Mouse (Mus musculus) embryonic facial prominence, embryonic 12.5 days (tissue): ENCODE results near the gene Washc3. TPM values are rescaled to one million over a fixed set of nuclear protein-coding genes. Genes with fewer than 3 reads are reported as not detected.
A peak's percentile ranks its signal among the peaks of the same experiment; 100 is the strongest.

ENCODE experiments used
- ATAC-seq: fragments of 200-750 bp; cut with Nextera tagmentation; 2 replicates; pipeline ENCODE4 v1.8.0; 2017; ENCODE audit not compliant: insufficient number of reproducible peaks, insufficient read depth, low FRiP score, low TSS enrichment
- H3K27ac ChIP-seq: fragments of 300-500 bp; sonication (generic); 2 replicates; pipeline ENCODE4 v1.5.1; 2016; ENCODE audit warnings: mild to moderate bottlenecking
- H3K27me3 ChIP-seq: fragments of 300-500 bp; sonication (generic); 2 replicates; pipeline ENCODE4 v1.6.1; 2016; ENCODE audit warnings: mild to moderate bottlenecking, moderate library complexity
- H3K36me3 ChIP-seq: fragments of 300-500 bp; sonication (generic); 2 replicates; pipeline ENCODE4 v1.6.1; 2016; ENCODE audit warnings: mild to moderate bottlenecking
- H3K4me1 ChIP-seq: fragments of 300-500 bp; sonication (generic); 2 replicates; pipeline ENCODE4 v1.6.1; 2016
- H3K4me2 ChIP-seq: fragments of 300-500 bp; sonication (generic); replicated peaks from 2 replicates; pipeline ENCODE4 v1.6.1; 2016; ENCODE audit warnings: mild to moderate bottlenecking, moderate library complexity
- H3K4me3 ChIP-seq: fragments of 300-500 bp; sonication (generic); 2 replicates; pipeline ENCODE4 v1.5.1; 2016; ENCODE audit warnings: mild to moderate bottlenecking
- H3K9ac ChIP-seq: fragments of 300-500 bp; sonication (generic); 2 replicates; pipeline ENCODE4 v1.6.1; 2016; ENCODE audit warnings: mild to moderate bottlenecking, moderate library complexity
- H3K9me3 ChIP-seq: fragments of 300-500 bp; sonication (generic); 2 replicates; pipeline ENCODE4 v1.6.1; 2016; ENCODE audit warnings: mild to moderate bottlenecking, moderate library complexity
- WGBS: fragments of 180-500 bp; shearing (Covaris S2); methylation state at CpG from one replicate; pipeline ENCODE4 v1.1.7; 2016; 5-methylcytosine and 5-hydroxymethylcytosine counted together
- polyA plus RNA-seq: library from polyadenylated mRNA; unstranded; fragments of >200 nt; fragmentation: Nextera tagmentation; extraction: Ambion mirVana; gene quantifications from 2 replicates; pipeline ENCODE4 v1.2.1, GENCODE M21; 2016

Washc3 gene
- polyA plus RNA-seq = 47.7 and 48.6 TPM in 2 replicates

- Histone ChIP-seq H3K27me3 (no peaks in the 10 kb centered on the region), H3K4me1 (no peaks in the 10 kb centered on the region), H3K9ac (peak within 1 kb of the TSS; percentile 65), H3K4me3 (peak within 1 kb of the TSS; percentile 63), H3K36me3 (peaks cover 6% of the 10 kb centered on the region), H3K27ac (peak within 1 kb of the TSS; percentile 77; the same call in 1 of the 2 replicates), H3K9me3 (no peaks in the 10 kb centered on the region), H3K4me2 (peak within 1 kb of the TSS; percentile 56)
- WGBS = 4% methylated on average over 23 of the region's 23 CpGs
- peak; percentile 99 for ATAC-seq
Measured at GRCm38 (mm10) chr10:88200951-88201638, at the start of gene Washc3. TSS of gene Washc3 (plus strand) at chr10:88201093.

GRCm38 (mm10) chr10:88151658-88152057 is 49.2 kb upstream of the Washc3 start:
- ATAC-seq = no peak

GRCm38 (mm10) chr10:88162096-88162495 is 38.8 kb upstream of the Washc3 start:
- ATAC-seq = no peak
- Histone ChIP-seq H3K4me3 (no peak overlapping the region), H3K9me3 (no peaks in the 10 kb centered on the region), H3K4me1 (no peaks in the 10 kb centered on the region), H3K36me3 (peaks cover 29% of the 10 kb centered on the region), H3K4me2 (no peak overlapping the region), H3K27me3 (no peaks in the 10 kb centered on the region), H3K9ac (no peak overlapping the region), H3K27ac (no peak overlapping the region)
- WGBS = 93% methylated on average over 2 of the region's 2 CpGs

More at GRCm38 (mm10) chr10:88151658-88152057, 49.2 kb upstream of the Washc3 start:
- Histone ChIP-seq H3K4me1 (peaks cover 4% of the 10 kb centered on the region; the same call in 1 of the 2 replicates), H3K9ac (no peak overlapping the region), H3K4me3 (no peak overlapping the region), H3K9me3 (no peaks in the 10 kb centered on the region), H3K4me2 (no peak overlapping the region), H3K27me3 (no peaks in the 10 kb centered on the region), H3K36me3 (peaks cover 45% of the 10 kb centered on the region), H3K27ac (no peak overlapping the region)
- 67% methylated on average over 6 of the region's 6 CpGs for WGBS

GRCm38 (mm10) chr10:88162676-88163075 is 38.2 kb upstream of the Washc3 start:
- Histone ChIP-seq H3K9ac (no peak overlapping the region), H3K4me2 (no peak overlapping the region), H3K27me3 (no peaks in the 10 kb centered on the region), H3K36me3 (peaks cover 29% of the 10 kb centered on the region), H3K9me3 (no peaks in the 10 kb centered on the region), H3K4me1 (no peaks in the 10 kb centered on the region), H3K27ac (no peak overlapping the region), H3K4me3 (no peak overlapping the region)
- WGBS = 91% methylated on average over 5 of the region's 5 CpGs
- ATAC-seq = no peak

- Histone ChIP-seq H3K27ac (no peak overlapping the region), H3K36me3 (peaks cover 16% of the 10 kb centered on the region), H3K9me3 (no peaks in the 10 kb centered on the region), H3K4me1 (no peaks in the 10 kb centered on the region), H3K4me2 (no peak overlapping the region), H3K27me3 (no peaks in the 10 kb centered on the region), H3K4me3 (no peak overlapping the region), H3K9ac (no peak overlapping the region)
- ATAC-seq = no peak
- 92% methylated on average over 3 of the region's 3 CpGs for WGBS
Measured at GRCm38 (mm10) chr10:88166158-88166557, 34.7 kb upstream of the Washc3 start.

GRCm38 (mm10) chr10:88167438-88168077 is 33.3 kb upstream of the Washc3 start:
- Histone ChIP-seq H3K27me3 (no peaks in the 10 kb centered on the region), H3K9ac (no peak overlapping the region), H3K4me3 (no peak overlapping the region), H3K36me3 (peaks cover 10% of the 10 kb centered on the region), H3K4me2 (no peak overlapping the region), H3K9me3 (no peaks in the 10 kb centered on the region), H3K4me1 (no peaks in the 10 kb centered on the region), H3K27ac (no peak overlapping the region)
- no peak for ATAC-seq
- 79% methylated on average over 7 of the region's 7 CpGs for WGBS

GRCm38 (mm10) chr10:88200541-88200940 is 352 bp upstream of the Washc3 start:
- 0 out of 2 replicates have a peak, but pooled peaks have one; percentile 37 for ATAC-seq
- H3K36me3 ChIP-seq = peaks cover 6% of the 10 kb centered on the region
- peak overlapping the region; percentile 63 for H3K4me3 ChIP-seq
- no peaks in the 10 kb centered on the region for H3K4me1 ChIP-seq
- H3K4me2 ChIP-seq = peak overlapping the region; percentile 56
- 19% methylated on average over 4 of the region's 4 CpGs for WGBS
- no peaks in the 10 kb centered on the region for H3K27me3 ChIP-seq
- H3K27ac ChIP-seq = no peak overlapping the region
- no peaks in the 10 kb centered on the region for H3K9me3 ChIP-seq
- peak overlapping the region; percentile 65; the same call in 1 of the 2 replicates for H3K9ac ChIP-seq

GRCm38 (mm10) chr10:88201650-88202049 is 757 bp downstream of the Washc3 start:
- Histone ChIP-seq H3K9me3 (no peaks in the 10 kb centered on the region), H3K27me3 (no peaks in the 10 kb centered on the region), H3K27ac (peak overlapping the region; percentile 77; the same call in 1 of the 2 replicates), H3K4me2 (peak overlapping the region; percentile 56), H3K4me1 (no peaks in the 10 kb centered on the region), H3K4me3 (peak overlapping the region; percentile 63), H3K36me3 (peaks cover 6% of the 10 kb centered on the region), H3K9ac (peak overlapping the region; percentile 65)
- 75% methylated on average over 13 of the region's 13 CpGs for WGBS
- ATAC-seq = no peak

GRCm38 (mm10) chr10:88202581-88202980 is 1.7 kb downstream of the Washc3 start:
- ATAC-seq = no peak
- 91% methylated on average over 8 of the region's 8 CpGs for WGBS
- Histone ChIP-seq H3K9me3 (no peaks in the 10 kb centered on the region), H3K36me3 (peaks cover 6% of the 10 kb centered on the region), H3K9ac (no peak overlapping the region), H3K4me2 (no peak overlapping the region), H3K27ac (no peak overlapping the region), H3K4me3 (no peak overlapping the region), H3K27me3 (no peaks in the 10 kb centered on the region), H3K4me1 (no peaks in the 10 kb centered on the region)

- Histone ChIP-seq H3K9me3 (no peaks in the 10 kb centered on the region), H3K4me2 (no peak overlapping the region), H3K4me1 (no peaks in the 10 kb centered on the region), H3K27me3 (no peaks in the 10 kb centered on the region), H3K36me3 (peaks cover 6% of the 10 kb centered on the region), H3K9ac (no peak overlapping the region), H3K4me3 (no peak overlapping the region), H3K27ac (no peak overlapping the region)
- 92% methylated on average over 6 of the region's 6 CpGs for WGBS
- ATAC-seq = no peak
Measured at GRCm38 (mm10) chr10:88203236-88203635, 2.3 kb downstream of the Washc3 start.

GRCm38 (mm10) chr10:88212644-88213043 is 11.8 kb downstream of the Washc3 start:
- 77% methylated on average over 5 of the region's 5 CpGs for WGBS

More at GRCm38 (mm10) chr10:88212644-88213043, 11.8 kb downstream of the Washc3 start:
- Histone ChIP-seq H3K4me1 (no peaks in the 10 kb centered on the region), H3K4me3 (no peak overlapping the region), H3K4me2 (no peak overlapping the region), H3K9ac (no peak overlapping the region), H3K36me3 (peaks cover 7% of the 10 kb centered on the region; the same call in 1 of the 2 replicates), H3K27me3 (no peaks in the 10 kb centered on the region), H3K27ac (no peak overlapping the region), H3K9me3 (no peaks in the 10 kb centered on the region)
- no peak for ATAC-seq
